Mouse (Mus musculus): ENCODE data around the gene Fam208a.

- TF ChIP-seq EP300 (optimal IDR thresholded peaks at IDR 0.05) = no peak
- no peak for TF ChIP-seq CTCF (IDR thresholded peaks at IDR 0.05; ENCODE audit: low read depth)
These were observed 62.8 kb downstream of the Fam208a start for GRCm38 (mm10) chr14:27491399-27491798.

Data from stomach, postnatal 0 days (tissue).